Mouse (Mus musculus) kidney, adult 11 months (tissue): ENCODE results near the gene Gdpgp1.

Experiments
- DNase-seq: peaks from one replicate; pipeline ENCODE4 v3.0.0; 2022

Gdpgp1 gene

DNA sequence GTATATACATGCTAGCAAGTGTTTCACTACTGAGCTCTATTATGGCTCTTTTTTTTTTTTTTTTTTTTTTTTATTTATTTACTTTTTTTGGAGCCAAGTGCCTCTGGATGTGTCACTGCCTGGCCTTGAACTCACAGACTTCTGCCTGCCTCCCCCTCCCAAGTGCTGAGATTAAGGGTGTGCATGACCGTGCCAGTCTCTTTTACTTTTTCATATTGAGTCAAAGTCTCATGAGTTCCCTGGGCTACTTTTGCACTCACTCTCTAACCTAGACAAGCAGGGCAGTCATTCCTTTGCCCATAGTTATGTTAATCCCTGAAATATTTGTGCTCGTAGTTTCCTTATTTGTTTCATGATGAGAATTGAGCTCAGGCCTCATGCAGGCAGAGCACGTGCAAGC, 49.0 kb downstream of the Gdpgp1 start:
- no peak for DNase-seq

DNA sequence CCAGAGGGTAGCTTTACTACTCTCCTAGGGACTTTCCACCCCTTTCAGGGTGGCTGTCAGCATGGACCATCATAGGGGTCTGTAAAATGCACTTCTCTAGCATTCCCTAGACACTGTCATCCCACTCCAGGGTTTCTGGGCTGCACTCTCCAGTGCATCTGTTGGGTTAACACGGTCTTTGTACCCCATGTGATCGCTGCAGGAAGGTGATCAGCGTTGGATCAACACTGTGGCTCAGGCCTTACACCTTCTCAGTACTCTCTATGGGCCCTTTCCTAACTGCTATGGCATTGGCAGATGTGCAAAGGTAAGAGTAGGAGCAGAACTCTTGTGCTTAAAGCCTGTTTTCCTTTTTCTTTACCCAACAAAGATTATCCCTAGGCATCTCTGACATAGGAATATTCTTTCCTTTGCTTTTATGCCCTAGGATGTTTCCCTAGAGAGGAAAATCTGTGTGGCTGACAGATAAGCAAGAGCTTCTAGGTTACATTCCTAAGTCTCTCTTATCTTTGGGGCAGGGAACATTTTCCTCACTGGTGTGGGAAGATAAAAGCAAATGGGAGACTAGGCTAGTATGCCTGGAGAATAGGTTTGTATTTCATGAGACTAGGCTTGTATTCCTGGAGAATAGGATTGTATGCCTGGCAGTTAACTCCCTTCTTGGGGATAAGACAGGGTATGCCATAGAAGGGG, 50.7 kb downstream of the Gdpgp1 start:
- DNase-seq: no peak

DNA sequence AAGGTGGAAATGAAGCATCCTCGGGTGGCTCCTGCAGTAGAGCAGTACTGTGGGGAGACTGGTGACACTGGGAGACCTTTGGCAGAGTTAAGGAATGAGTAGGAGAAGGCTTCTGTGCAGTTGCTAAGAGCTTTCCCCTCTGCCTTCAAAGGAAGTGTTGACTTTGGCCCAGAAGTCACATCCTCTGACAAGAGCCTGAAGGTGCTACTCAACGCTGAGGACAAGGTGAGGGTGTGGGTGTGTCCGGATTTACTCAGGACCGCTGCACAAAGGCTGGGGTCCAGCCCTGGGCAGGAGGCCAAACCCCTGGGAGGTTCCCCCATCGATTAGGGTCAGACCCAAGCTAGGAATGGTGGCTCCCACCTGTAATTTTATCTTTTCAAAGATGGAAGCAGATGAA, 51.7 kb downstream of the Gdpgp1 start:
- no peak for DNase-seq

DNA sequence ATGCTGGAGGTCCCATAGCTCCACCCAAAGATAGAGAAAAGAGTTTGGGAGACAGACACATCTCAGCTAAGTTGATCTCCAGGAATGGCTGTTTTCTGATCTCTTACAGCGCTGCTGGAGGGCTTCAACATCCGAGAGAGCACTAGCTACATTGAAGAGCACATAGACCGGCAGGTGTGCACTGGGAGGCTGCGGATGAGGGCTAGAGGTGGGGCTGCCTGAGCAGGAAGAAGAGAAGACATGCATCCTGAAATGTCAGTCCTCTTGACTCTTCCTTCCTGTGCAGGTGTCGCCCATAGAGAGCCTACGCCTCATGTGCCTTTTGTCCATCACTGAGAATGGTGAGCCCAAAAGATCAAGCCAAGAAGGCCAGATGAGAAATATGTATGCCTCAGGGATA, 53.1 kb downstream of the Gdpgp1 start:
- DNase-seq: no peak

DNA sequence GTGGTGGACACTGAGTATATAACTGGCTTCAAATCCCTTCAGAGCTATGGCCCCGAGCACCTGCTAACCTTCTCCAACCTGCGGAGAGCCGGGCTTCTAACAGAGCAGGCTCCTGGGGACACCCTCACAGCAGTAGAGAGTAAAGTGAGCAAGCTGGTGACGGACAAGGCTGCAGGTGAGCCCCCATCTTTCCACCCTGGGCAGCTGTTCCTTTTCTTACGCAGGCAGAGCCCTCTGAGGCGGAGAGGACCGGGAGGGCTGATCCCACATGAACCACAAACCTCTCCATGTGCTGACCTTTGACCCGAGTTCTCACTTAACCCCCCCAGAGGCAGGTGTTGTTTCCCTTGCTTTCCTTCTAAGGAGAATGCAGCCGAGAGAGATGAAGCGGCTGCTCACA, 55.1 kb downstream of the Gdpgp1 start:
- no peak for DNase-seq
